Mouse (Mus musculus) midbrain, embryonic 15.5 days (tissue): ENCODE results near the gene Wnt11. TPM values are rescaled to one million over a fixed set of nuclear protein-coding genes. Genes with fewer than 3 reads are reported as not detected.

Source experiments
- ATAC-seq: fragments of 200-750 bp; cut with Nextera tagmentation; replicated peaks from 2 replicates; pipeline ENCODE4 v1.8.0; 2017; ENCODE audit warnings: moderate TSS enrichment
- H3K27ac ChIP-seq: fragments of 300-500 bp; sonication (generic); 2 replicates; pipeline ENCODE4 v1.5.1; 2015; ENCODE audit warnings: mild to moderate bottlenecking, inconsistent platforms
- H3K27me3 ChIP-seq: fragments of 300-500 bp; sonication (generic); replicated peaks from 2 replicates; pipeline ENCODE4 v1.6.1; 2015; ENCODE audit warnings: inconsistent platforms
- H3K36me3 ChIP-seq: fragments of 300-500 bp; sonication (generic); replicated peaks from 2 replicates; pipeline ENCODE4 v1.6.1; 2015; ENCODE audit warnings: inconsistent platforms
- H3K4me1 ChIP-seq: fragments of 300-500 bp; sonication (generic); 2 replicates; pipeline ENCODE4 v1.6.1; 2015; ENCODE audit warnings: inconsistent platforms
- H3K4me2 ChIP-seq: fragments of 300-500 bp; sonication (generic); 2 replicates; pipeline ENCODE4 v1.6.1; 2015; ENCODE audit warnings: inconsistent platforms, mild to moderate bottlenecking, moderate library complexity
- H3K4me3 ChIP-seq: fragments of 300-500 bp; sonication (generic); 2 replicates; pipeline ENCODE4 v1.5.1; 2015; ENCODE audit warnings: mild to moderate bottlenecking, inconsistent platforms
- H3K9ac ChIP-seq: fragments of 300-500 bp; sonication (generic); 2 replicates; pipeline ENCODE4 v1.6.1; 2015; ENCODE audit warnings: mild to moderate bottlenecking, inconsistent platforms
- H3K9me3 ChIP-seq: fragments of 300-500 bp; sonication (generic); 2 replicates; pipeline ENCODE4 v1.6.1; 2016; ENCODE audit warnings: inconsistent platforms
- WGBS: fragments of 180-500 bp; shearing (Covaris S2); methylation state at CpG from one replicate; pipeline ENCODE4 v1.1.7; 2015; ENCODE audit warnings: mixed read lengths; 5-methylcytosine and 5-hydroxymethylcytosine counted together
- polyA plus RNA-seq: library from polyadenylated mRNA; unstranded; fragments of >200 nt; fragmentation: Nextera tagmentation; extraction: Ambion mirVana; gene quantifications from 2 replicates; pipeline ENCODE4 v1.2.1, GENCODE M21; 2015

The Wnt11 gene
- polyA plus RNA-seq, 1 experiment from 2014 or later = 0.99 TPM

- WGBS = 84% methylated on average over 18 of the region's 18 CpGs
- Histone ChIP-seq H3K4me3 (no peak overlapping the region), H3K27me3 (no peaks in the 10 kb centered on the region)
Observed at GRCm38 (mm10) chr7:98852950-98853650, 18.2 kb downstream of the Wnt11 start.

GRCm38 (mm10) chr7:98853806-98854205, 18.9 kb downstream of the Wnt11 start:
- 94% methylated on average over 6 of the region's 6 CpGs for WGBS
- Histone ChIP-seq H3K27ac (no peak overlapping the region), H3K4me1 (no peaks in the 10 kb centered on the region), H3K9ac (no peak overlapping the region), H3K36me3 (no peaks in the 10 kb centered on the region), H3K4me2 (no peak overlapping the region), H3K4me3 (no peak overlapping the region), H3K9me3 (no peaks in the 10 kb centered on the region), H3K27me3 (no peaks in the 10 kb centered on the region)
- no peak for ATAC-seq

More at GRCm38 (mm10) chr7:98852950-98853650, 18.2 kb downstream of the Wnt11 start:
- Histone ChIP-seq H3K27ac (no peak overlapping the region), H3K4me2 (no peak overlapping the region), H3K4me1 (no peaks in the 10 kb centered on the region), H3K9me3 (no peaks in the 10 kb centered on the region), H3K9ac (no peak overlapping the region), H3K36me3 (no peaks in the 10 kb centered on the region)
- no peak for ATAC-seq

GRCm38 (mm10) chr7:98855388-98855787, 20.5 kb downstream of the Wnt11 start:
- no peaks in the 10 kb centered on the region for H3K27me3 ChIP-seq
- no peak overlapping the region for H3K4me2 ChIP-seq
- no peak overlapping the region for H3K27ac ChIP-seq
- no peaks in the 10 kb centered on the region for H3K4me1 ChIP-seq
- no peaks in the 10 kb centered on the region for H3K36me3 ChIP-seq
- H3K4me3 ChIP-seq = no peak overlapping the region
- H3K9me3 ChIP-seq = no peaks in the 10 kb centered on the region
- 68% methylated on average over 2 of the region's 2 CpGs for WGBS
- no peak overlapping the region for H3K9ac ChIP-seq
- ATAC-seq = no peak

GRCm38 (mm10) chr7:98856128-98856527, 21.2 kb downstream of the Wnt11 start:
- Histone ChIP-seq H3K9me3 (no peaks in the 10 kb centered on the region), H3K4me3 (no peak overlapping the region), H3K9ac (no peak overlapping the region), H3K4me2 (no peak overlapping the region), H3K27ac (no peak overlapping the region), H3K36me3 (no peaks in the 10 kb centered on the region), H3K4me1 (no peaks in the 10 kb centered on the region), H3K27me3 (no peaks in the 10 kb centered on the region)
- 13% methylated on average over 3 of the region's 3 CpGs for WGBS
- no peak for ATAC-seq

- Histone ChIP-seq H3K4me2 (no peak overlapping the region), H3K27me3 (no peaks in the 10 kb centered on the region), H3K9ac (no peak overlapping the region), H3K9me3 (no peaks in the 10 kb centered on the region), H3K36me3 (no peaks in the 10 kb centered on the region), H3K27ac (no peak overlapping the region), H3K4me1 (no peaks in the 10 kb centered on the region), H3K4me3 (no peak overlapping the region)
- 68% methylated on average over 3 of the region's 3 CpGs for WGBS
- no peak for ATAC-seq
Observed at GRCm38 (mm10) chr7:98857094-98857493, 22.2 kb downstream of the Wnt11 start.

GRCm38 (mm10) chr7:98861002-98861401, 26.1 kb downstream of the Wnt11 start:
- Histone ChIP-seq H3K4me3 (no peak overlapping the region), H3K9ac (no peak overlapping the region), H3K4me1 (no peaks in the 10 kb centered on the region; the same call in 1 of the 2 replicates), H3K4me2 (no peak overlapping the region), H3K36me3 (no peaks in the 10 kb centered on the region), H3K27me3 (no peaks in the 10 kb centered on the region), H3K9me3 (no peaks in the 10 kb centered on the region), H3K27ac (no peak overlapping the region)
- 79% methylated on average over 2 of the region's 2 CpGs for WGBS
- no peak for ATAC-seq

GRCm38 (mm10) chr7:98862994-98863393, 28.1 kb downstream of the Wnt11 start:
- no peak overlapping the region for H3K27ac ChIP-seq
- no peak for ATAC-seq
- no peaks in the 10 kb centered on the region for H3K36me3 ChIP-seq
- H3K9ac ChIP-seq = no peak overlapping the region
- H3K4me2 ChIP-seq = no peak overlapping the region
- peaks cover 10% of the 10 kb centered on the region; the same call in 1 of the 2 replicates for H3K4me1 ChIP-seq
- no peak overlapping the region for H3K4me3 ChIP-seq
- H3K27me3 ChIP-seq = no peaks in the 10 kb centered on the region
- H3K9me3 ChIP-seq = no peaks in the 10 kb centered on the region
- 82% methylated on average over 5 of the region's 5 CpGs for WGBS

- H3K27ac ChIP-seq = no peak overlapping the region
- no peak overlapping the region for H3K9ac ChIP-seq
- no peak overlapping the region for H3K4me3 ChIP-seq
- no peak for ATAC-seq
- no peaks in the 10 kb centered on the region for H3K36me3 ChIP-seq
- H3K9me3 ChIP-seq = no peaks in the 10 kb centered on the region
- 45% methylated on average over 9 of the region's 9 CpGs for WGBS
- no peaks in the 10 kb centered on the region for H3K27me3 ChIP-seq
- no peak overlapping the region for H3K4me2 ChIP-seq
- peaks cover 10% of the 10 kb centered on the region; the same call in 1 of the 2 replicates for H3K4me1 ChIP-seq
Observed at GRCm38 (mm10) chr7:98863969-98864718, 29.2 kb downstream of the Wnt11 start.

GRCm38 (mm10) chr7:98867053-98867793, 32.3 kb downstream of the Wnt11 start:
- 35% methylated on average over 12 of the region's 12 CpGs for WGBS
- no peak for ATAC-seq
- Histone ChIP-seq H3K27me3 (no peaks in the 10 kb centered on the region), H3K4me2 (no peak overlapping the region), H3K4me3 (no peak overlapping the region), H3K36me3 (no peaks in the 10 kb centered on the region), H3K9me3 (no peaks in the 10 kb centered on the region), H3K9ac (no peak overlapping the region), H3K27ac (no peak overlapping the region), H3K4me1 (peaks cover 15% of the 10 kb centered on the region; the same call in 1 of the 2 replicates)

- 100% methylated on average over 2 of the region's 2 CpGs for WGBS
- Histone ChIP-seq H3K4me2 (no peak overlapping the region), H3K27ac (no peak overlapping the region), H3K27me3 (no peaks in the 10 kb centered on the region), H3K36me3 (no peaks in the 10 kb centered on the region), H3K4me1 (peaks cover 15% of the 10 kb centered on the region; the same call in 1 of the 2 replicates), H3K9ac (no peak overlapping the region), H3K4me3 (no peak overlapping the region), H3K9me3 (no peaks in the 10 kb centered on the region)
- ATAC-seq = no peak
Observed at GRCm38 (mm10) chr7:98867794-98868150, 32.9 kb downstream of the Wnt11 start.

- H3K4me1 ChIP-seq = peaks cover 15% of the 10 kb centered on the region; the same call in 1 of the 2 replicates
- H3K27ac ChIP-seq = no peak overlapping the region
- no peaks in the 10 kb centered on the region for H3K9me3 ChIP-seq
- H3K9ac ChIP-seq = no peak overlapping the region
- H3K27me3 ChIP-seq = no peaks in the 10 kb centered on the region
- no peak overlapping the region for H3K4me2 ChIP-seq
- WGBS = 54% methylated on average over 3 of the region's 3 CpGs
- no peak for ATAC-seq
- H3K36me3 ChIP-seq = no peaks in the 10 kb centered on the region
- no peak overlapping the region for H3K4me3 ChIP-seq
Observed at GRCm38 (mm10) chr7:98869070-98869469, 34.2 kb downstream of the Wnt11 start.

- no peak overlapping the region for H3K27ac ChIP-seq
- H3K9me3 ChIP-seq = no peaks in the 10 kb centered on the region
- H3K9ac ChIP-seq = no peak overlapping the region
- H3K4me3 ChIP-seq = no peak overlapping the region
- no peak overlapping the region for H3K4me2 ChIP-seq
- WGBS = 27% methylated on average over 12 of the region's 12 CpGs
- no peaks in the 10 kb centered on the region for H3K27me3 ChIP-seq
- no peaks in the 10 kb centered on the region for H3K36me3 ChIP-seq
- no peak for ATAC-seq
- H3K4me1 ChIP-seq = peaks cover 22% of the 10 kb centered on the region
Observed at GRCm38 (mm10) chr7:98870791-98871190, 35.9 kb downstream of the Wnt11 start.
